Mouse (Mus musculus) embryo, embryonic 10.5 days (tissue): ENCODE measurements around the gene Rasgef1b.

Source experiments
- DNase-seq: peaks from one replicate; pipeline ENCODE4 v3.0.0-alpha.2; 2015; ENCODE audit warnings: low spot score

Rasgef1b gene

GRCm38 (mm10) chr5:99370636-99371035 is 358.2 kb downstream of the Rasgef1b start:
- DNase-seq = no peak

DNA sequence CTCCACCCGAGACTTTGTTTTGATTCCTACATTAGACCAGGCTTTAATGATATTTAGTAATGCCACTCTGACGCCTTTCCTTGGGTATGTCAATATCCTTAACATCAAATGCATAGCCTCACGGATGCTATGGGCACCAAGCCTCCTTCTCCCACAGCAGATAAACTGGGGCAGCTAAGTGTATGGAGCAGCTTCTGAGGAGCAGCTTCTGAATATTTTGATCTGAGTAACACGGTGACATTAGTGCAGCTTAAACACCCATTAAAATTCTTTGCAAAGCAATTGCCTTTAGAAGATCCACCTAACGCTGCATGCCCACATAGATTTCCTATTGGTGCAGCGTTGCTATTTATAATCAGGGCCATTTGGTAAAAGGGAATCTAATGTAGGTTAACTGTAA is 359.6 kb downstream of the Rasgef1b start:
- no peak for DNase-seq

GRCm38 (mm10) chr5:99368615-99369014 is 360.2 kb downstream of the Rasgef1b start:
- DNase-seq = no peak

- no peak for DNase-seq
Measured at GRCm38 (mm10) chr5:99360531-99360930, 368.3 kb downstream of the Rasgef1b start.

DNA sequence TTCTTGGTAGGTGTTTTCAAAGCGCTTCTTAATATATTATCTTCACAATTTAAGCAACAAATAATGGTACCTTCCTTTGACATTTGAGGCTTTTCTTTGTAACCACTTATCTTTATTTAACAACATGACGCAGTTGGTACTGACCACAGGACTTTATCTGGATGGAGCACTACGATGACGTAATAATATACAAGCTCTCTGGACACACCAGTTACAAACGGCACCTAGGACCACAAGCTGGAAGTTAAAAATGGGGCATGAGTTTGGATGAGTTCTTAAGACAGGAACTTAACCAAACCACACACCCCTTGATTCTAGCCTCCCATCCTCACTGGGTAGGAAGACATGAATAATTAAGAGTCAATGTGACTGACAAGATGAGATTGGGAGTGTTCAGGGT is 369.6 kb downstream of the Rasgef1b start:
- DNase-seq = no peak

- no peak for DNase-seq
Measured at GRCm38 (mm10) chr5:99354640-99355132, 374.2 kb downstream of the Rasgef1b start.

DNA sequence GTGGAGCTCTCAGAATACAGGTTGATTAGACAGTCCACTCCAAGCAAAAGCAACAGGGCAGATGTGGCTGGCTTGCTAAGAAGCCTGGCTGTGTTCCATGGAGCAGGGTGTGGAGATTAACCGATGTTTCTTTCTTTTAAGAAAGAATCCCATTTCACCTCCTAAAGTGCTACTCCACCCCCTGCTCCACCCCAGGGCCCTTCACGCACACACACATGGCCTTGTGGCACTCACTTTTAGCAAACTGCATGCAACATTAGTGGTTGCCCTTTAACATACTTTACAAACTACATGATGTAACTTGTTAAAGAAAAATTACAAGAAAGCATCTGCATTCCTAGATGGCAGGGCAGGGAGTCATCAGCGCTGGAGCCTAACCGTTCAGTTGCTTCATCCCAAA is 378.8 kb downstream of the Rasgef1b start:
- no peak for DNase-seq

- no peak for DNase-seq
Measured at GRCm38 (mm10) chr5:99348257-99348849, 380.5 kb downstream of the Rasgef1b start.

- DNase-seq = no peak
Measured at GRCm38 (mm10) chr5:99342527-99342926, 386.3 kb downstream of the Rasgef1b start.

GRCm38 (mm10) chr5:99340311-99340989 is 388.4 kb downstream of the Rasgef1b start:
- no peak for DNase-seq

GRCm38 (mm10) chr5:99339790-99340189 is 389.1 kb downstream of the Rasgef1b start:
- no peak for DNase-seq

DNA sequence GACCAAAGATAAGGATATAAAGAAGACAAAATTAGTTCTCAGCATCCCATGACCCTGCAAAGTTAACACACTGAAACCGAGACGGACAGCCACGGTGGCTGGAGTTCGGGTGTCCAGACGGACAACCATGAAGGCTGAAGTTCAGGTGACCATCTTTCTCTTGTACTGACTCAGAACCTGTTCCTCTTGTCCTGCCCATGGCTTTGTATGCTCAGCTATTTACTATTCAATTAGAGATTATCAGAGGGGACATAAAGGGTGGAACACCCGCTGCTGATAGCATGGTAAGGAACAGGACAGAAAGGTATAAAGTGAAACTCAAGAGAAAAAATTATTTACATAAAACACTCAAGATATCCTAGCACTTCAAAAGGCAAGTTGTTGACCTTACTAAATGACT is 390.0 kb downstream of the Rasgef1b start:
- DNase-seq = no peak

DNA sequence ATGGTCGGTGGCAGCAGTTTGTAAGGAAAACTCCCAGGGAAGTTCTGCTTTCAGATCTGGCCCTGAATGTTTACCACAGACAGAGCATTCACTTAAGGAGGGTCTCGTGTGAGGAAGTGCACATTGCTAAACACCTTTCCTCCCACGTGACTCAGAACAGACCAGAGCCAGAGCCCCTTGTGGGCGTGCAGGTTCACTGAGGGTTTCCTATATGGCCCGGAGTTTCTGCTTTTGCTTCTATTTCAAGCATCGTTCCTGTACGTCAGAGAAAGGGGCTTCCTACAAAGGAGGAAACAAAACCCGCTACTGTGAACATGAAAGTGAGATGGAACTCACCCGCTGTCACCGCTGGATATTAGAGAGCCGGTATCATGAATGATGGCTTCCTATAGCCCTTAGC is 392.4 kb downstream of the Rasgef1b start:
- peak; percentile 15 for DNase-seq

DNA sequence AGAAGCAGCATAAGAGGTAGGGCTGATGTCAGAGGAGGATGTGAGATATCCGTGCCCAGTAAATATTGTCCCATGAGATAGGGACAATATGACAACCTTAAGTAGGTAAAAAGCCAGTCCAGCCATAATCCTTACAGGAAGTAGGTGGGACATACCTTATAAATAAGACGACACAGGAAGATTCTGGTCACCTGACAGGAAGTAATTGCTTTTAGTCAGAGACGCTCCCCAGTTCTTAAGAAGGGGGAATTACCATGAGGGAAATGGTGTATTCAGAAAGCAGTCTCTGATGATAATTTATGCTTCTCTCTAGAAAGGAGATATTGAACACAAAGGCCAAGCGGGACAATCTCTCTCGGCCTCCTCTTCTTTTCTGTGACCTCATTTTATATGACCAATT is 394.8 kb downstream of the Rasgef1b start:
- no peak for DNase-seq

GRCm38 (mm10) chr5:99332021-99332420 is 396.8 kb downstream of the Rasgef1b start:
- no peak for DNase-seq

- DNase-seq = no peak
Measured at GRCm38 (mm10) chr5:99329065-99329464, 399.8 kb downstream of the Rasgef1b start.

GRCm38 (mm10) chr5:99327019-99327418 is 401.8 kb downstream of the Rasgef1b start:
- no peak for DNase-seq

DNA sequence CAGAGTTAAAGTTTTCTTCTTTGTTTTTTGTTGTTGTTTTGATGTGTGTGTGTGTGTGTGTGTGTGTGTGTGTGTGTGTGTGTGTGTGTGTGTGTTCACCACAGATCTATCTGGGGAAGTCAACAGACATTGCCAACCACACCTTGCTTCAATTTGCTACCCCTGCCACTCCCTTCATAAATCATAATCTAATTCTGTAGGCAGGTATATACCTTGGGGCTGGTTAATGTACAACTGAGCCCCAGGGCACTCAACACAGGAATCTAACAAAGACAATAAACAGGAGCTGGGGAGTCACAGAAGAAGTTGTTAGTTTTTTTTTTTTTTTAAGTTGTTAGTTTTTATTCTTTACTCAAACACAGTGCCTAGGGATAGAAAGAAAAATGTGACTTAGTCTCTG is 403.6 kb downstream of the Rasgef1b start:
- no peak for DNase-seq

DNA sequence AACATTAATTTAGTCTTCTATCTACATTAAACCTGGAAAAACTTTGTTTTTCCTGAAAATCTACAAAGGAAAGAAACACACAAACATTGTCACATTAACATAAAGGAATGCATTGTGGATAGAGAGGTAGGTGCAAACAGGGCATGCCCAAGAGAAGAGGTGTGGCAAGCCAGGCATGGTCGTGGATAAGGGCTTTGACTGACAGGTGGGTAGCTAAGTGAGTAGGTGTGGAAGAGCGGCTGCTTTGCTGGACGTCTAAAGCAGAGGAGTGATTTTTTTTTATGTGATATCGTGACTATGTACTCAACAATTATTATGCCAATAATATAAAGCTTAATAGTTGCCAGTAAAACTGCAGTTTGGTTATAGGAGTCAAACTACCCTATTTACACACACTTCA is 408.1 kb downstream of the Rasgef1b start:
- no peak for DNase-seq

- no peak for DNase-seq
Measured at GRCm38 (mm10) chr5:99297939-99298338, 430.9 kb downstream of the Rasgef1b start.

DNA sequence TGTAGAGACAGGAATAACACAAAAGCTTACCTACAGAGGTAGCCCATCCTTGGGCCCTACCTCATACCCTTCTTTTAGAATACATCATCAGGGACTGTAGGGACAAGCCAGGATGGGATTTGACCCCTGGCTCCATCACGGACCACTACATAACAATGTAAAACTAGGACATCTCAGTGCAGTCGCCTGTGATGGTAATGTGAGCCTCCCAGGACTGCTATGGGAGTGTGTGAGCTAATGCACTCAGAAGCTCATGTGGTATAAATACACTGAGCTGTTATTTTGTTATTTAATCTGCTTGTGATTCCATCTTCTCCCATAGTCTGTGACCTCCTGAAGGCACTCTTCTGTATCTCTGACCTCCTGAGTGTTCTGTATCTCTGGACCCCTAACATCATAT is 432.5 kb downstream of the Rasgef1b start:
- DNase-seq = no peak

DNA sequence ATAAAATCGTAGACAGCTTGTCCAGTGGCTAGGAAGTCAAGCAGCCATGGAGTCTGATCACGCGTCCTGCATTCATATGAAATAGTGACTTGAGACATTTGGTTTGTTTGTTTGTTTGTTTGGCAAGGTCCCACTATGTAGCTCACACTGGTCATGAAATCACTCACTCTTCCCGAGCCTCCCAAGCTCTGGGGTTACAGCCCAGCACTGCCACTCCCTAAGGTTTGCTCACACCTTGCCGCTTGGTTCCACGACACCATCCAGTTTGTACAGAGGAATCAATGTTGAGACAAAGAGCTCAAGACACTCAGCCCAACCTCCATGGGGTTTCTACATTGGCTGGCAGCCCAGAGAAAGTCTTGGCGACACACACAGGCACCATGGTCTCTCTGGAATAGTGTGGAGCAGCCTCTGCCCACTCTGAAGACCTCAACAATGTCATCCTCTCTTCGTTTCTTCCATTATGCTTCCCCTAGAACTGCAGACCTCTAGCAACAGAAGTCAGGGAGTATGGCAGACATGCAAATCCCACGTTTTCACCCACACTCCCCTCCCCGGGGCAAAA is 436.5 kb downstream of the Rasgef1b start:
- DNase-seq = no peak

DNA sequence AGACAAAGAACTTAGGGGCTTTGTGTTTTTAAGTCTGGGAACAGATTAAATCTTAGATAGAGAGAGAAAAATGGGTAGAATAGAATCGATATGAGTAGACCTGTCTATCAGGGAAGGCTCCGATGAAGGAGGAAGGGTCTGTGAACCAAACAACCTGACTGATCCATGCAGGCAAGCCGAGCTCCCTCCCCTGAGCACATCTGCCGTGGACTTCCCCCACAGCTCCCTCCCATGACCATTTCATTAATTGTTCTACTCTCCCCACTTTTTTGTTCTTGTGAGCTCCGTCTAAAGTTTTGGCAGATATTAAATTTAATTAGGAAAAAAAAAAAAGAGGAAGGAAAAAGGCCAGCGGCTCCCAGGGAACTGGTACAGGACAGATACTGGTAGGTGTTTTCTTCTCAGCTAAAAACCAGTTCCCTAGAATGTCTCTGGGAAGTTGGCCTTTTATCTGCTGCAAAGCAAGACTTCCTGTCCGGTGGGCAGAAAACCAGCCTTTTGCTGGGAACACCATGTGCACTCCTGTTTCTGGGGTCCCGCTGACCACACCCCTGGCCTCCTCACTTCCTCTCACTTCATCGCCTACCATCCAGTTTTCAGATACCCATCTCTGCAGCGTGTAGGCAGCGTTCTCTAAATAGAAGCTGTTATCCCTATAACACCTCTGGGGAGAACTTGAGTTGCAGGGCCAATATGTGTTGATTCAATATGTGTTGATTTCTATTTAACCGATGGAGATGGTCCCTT is 437.6 kb downstream of the Rasgef1b start:
- no peak for DNase-seq
